Mouse (Mus musculus) liver, embryonic 13.5 days (tissue): ENCODE data around the gene Ice1. TPM values are rescaled to one million over a fixed set of nuclear protein-coding genes. Genes with fewer than 3 reads are reported as not detected.
A peak's percentile ranks its signal among the peaks of the same experiment; 100 is the strongest.

ENCODE experiments used
- ATAC-seq: fragments of 200-750 bp; cut with Nextera tagmentation; 2 replicates; pipeline ENCODE4 v1.8.0; 2017; ENCODE audit warnings: low read depth, mild to moderate bottlenecking, moderate number of reproducible peaks, moderate library complexity
- DNase-seq: peaks from one replicate; pipeline ENCODE4 v3.0.0; 2022
- H3K27ac ChIP-seq: fragments of 300-500 bp; sonication (generic); 2 replicates; pipeline ENCODE4 v1.5.1; 2015; ENCODE audit warnings: moderate library complexity, mild to moderate bottlenecking, inconsistent platforms
- H3K27me3 ChIP-seq: fragments of 300-500 bp; sonication (generic); 2 replicates; pipeline ENCODE4 v1.6.1; 2015; ENCODE audit warnings: mild to moderate bottlenecking, inconsistent platforms
- H3K36me3 ChIP-seq: fragments of 300-500 bp; sonication (generic); 2 replicates; pipeline ENCODE4 v1.6.1; 2015; ENCODE audit warnings: mild to moderate bottlenecking, inconsistent platforms
- H3K4me1 ChIP-seq: fragments of 300-500 bp; sonication (generic); replicated peaks from 2 replicates; pipeline ENCODE4 v1.6.1; 2015; ENCODE audit warnings: inconsistent platforms
- H3K4me2 ChIP-seq: fragments of 300-500 bp; sonication (generic); 2 replicates; pipeline ENCODE4 v1.6.1; 2015; ENCODE audit warnings: inconsistent platforms, mild to moderate bottlenecking, moderate library complexity
- H3K4me3 ChIP-seq: fragments of 300-500 bp; sonication (generic); replicated peaks from 2 replicates; pipeline ENCODE4 v1.5.1; 2015; ENCODE audit warnings: mild to moderate bottlenecking, inconsistent platforms
- H3K9ac ChIP-seq: fragments of 300-500 bp; sonication (generic); 2 replicates; pipeline ENCODE4 v1.6.1; 2015; ENCODE audit warnings: mild to moderate bottlenecking, inconsistent platforms
- H3K9me3 ChIP-seq: fragments of 300-500 bp; sonication (generic); replicated peaks from 2 replicates; pipeline ENCODE4 v1.6.1; 2016; ENCODE audit warnings: inconsistent platforms
- WGBS: fragments of 180-500 bp; shearing (Covaris S2); methylation state at CpG from one replicate; pipeline ENCODE4 v1.1.7; 2015; ENCODE audit not compliant: insufficient replicate concordance; 5-methylcytosine and 5-hydroxymethylcytosine counted together
- polyA plus RNA-seq: library from polyadenylated mRNA; unstranded; fragments of >200 nt; fragmentation: Nextera tagmentation; extraction: Ambion mirVana; gene quantifications from 2 replicates; pipeline ENCODE4 v1.2.1, GENCODE M21; 2015

Gene Ice1
- polyA plus RNA-seq, 1 experiment from 2014 or later, result 4.9 TPM

GRCm38 (mm10) chr13:70656329-70656728 is 18.9 kb upstream of the Ice1 start:
- H3K4me3 ChIP-seq, result no peak overlapping the region
- H3K9ac ChIP-seq, result no peak overlapping the region
- no peaks in the 10 kb centered on the region for H3K36me3 ChIP-seq
- DNase-seq (no peak), ATAC-seq (no peak)
- no peak overlapping the region for H3K4me2 ChIP-seq
- no peaks in the 10 kb centered on the region for H3K27me3 ChIP-seq
- no peak overlapping the region for H3K27ac ChIP-seq
- 70% methylated on average over 8 of the region's 8 CpGs for WGBS
- no peaks in the 10 kb centered on the region for H3K9me3 ChIP-seq
- no peaks in the 10 kb centered on the region for H3K4me1 ChIP-seq

- no peak overlapping the region for H3K4me3 ChIP-seq
- WGBS, result 71% methylated on average over 12 of the region's 12 CpGs
- no peaks in the 10 kb centered on the region for H3K27me3 ChIP-seq
- no peak overlapping the region for H3K27ac ChIP-seq
- H3K9me3 ChIP-seq, result no peaks in the 10 kb centered on the region
- H3K4me2 ChIP-seq, result no peak overlapping the region
- H3K9ac ChIP-seq, result no peak overlapping the region
- H3K36me3 ChIP-seq, result no peaks in the 10 kb centered on the region
- ATAC-seq (no peak), DNase-seq (no peak)
- no peaks in the 10 kb centered on the region for H3K4me1 ChIP-seq
Measured at GRCm38 (mm10) chr13:70655570-70655969, 18.1 kb upstream of the Ice1 start.

- Histone ChIP-seq H3K27me3 (no peaks in the 10 kb centered on the region), H3K9ac (no peak overlapping the region), H3K36me3 (no peaks in the 10 kb centered on the region), H3K9me3 (no peaks in the 10 kb centered on the region), H3K27ac (0 out of 2 replicates have a peak overlapping the region, but pooled peaks have one; percentile 5), H3K4me3 (no peak overlapping the region), H3K4me2 (no peak overlapping the region), H3K4me1 (no peaks in the 10 kb centered on the region)
- no peak for ATAC-seq
- DNase-seq, result no peak
- WGBS, result 24% methylated on average over 5 of the region's 5 CpGs
Measured at GRCm38 (mm10) chr13:70654091-70654770, 16.8 kb upstream of the Ice1 start.

- no peak for ATAC-seq
Measured at GRCm38 (mm10) chr13:70653457-70653856, 16.0 kb upstream of the Ice1 start.

GRCm38 (mm10) chr13:70650011-70650436 is 12.6 kb upstream of the Ice1 start:
- H3K4me3 ChIP-seq, result no peak overlapping the region
- H3K9ac ChIP-seq, result no peak overlapping the region
- 24% methylated on average over 3 of the region's 3 CpGs for WGBS
- H3K9me3 ChIP-seq, result no peaks in the 10 kb centered on the region
- no peaks in the 10 kb centered on the region for H3K27me3 ChIP-seq
- no peak for DNase-seq
- no peak overlapping the region for H3K27ac ChIP-seq
- H3K4me1 ChIP-seq, result no peaks in the 10 kb centered on the region
- H3K4me2 ChIP-seq, result no peak overlapping the region
- ATAC-seq, result peak; percentile 63; the same call in 1 of the 2 replicates
- no peaks in the 10 kb centered on the region for H3K36me3 ChIP-seq

More at GRCm38 (mm10) chr13:70653457-70653856, 16.0 kb upstream of the Ice1 start:
- Histone ChIP-seq H3K36me3 (no peaks in the 10 kb centered on the region), H3K27ac (no peak overlapping the region), H3K4me1 (no peaks in the 10 kb centered on the region), H3K4me3 (no peak overlapping the region), H3K9me3 (no peaks in the 10 kb centered on the region), H3K9ac (no peak overlapping the region), H3K27me3 (no peaks in the 10 kb centered on the region), H3K4me2 (no peak overlapping the region)
- DNase-seq, result no peak
- WGBS, result 23% methylated on average over 2 of the region's 2 CpGs

- ATAC-seq (no peak), DNase-seq (no peak)
- no peaks in the 10 kb centered on the region for H3K4me1 ChIP-seq
- no peak overlapping the region for H3K9ac ChIP-seq
- H3K27me3 ChIP-seq, result no peaks in the 10 kb centered on the region
- H3K9me3 ChIP-seq, result no peaks in the 10 kb centered on the region
- no peak overlapping the region for H3K27ac ChIP-seq
- H3K4me2 ChIP-seq, result no peak overlapping the region
- no peaks in the 10 kb centered on the region for H3K36me3 ChIP-seq
- 62% methylated on average over 10 of the region's 10 CpGs for WGBS
- H3K4me3 ChIP-seq, result no peak overlapping the region
Measured at GRCm38 (mm10) chr13:70645968-70646505, 8.6 kb upstream of the Ice1 start.

GRCm38 (mm10) chr13:70644083-70644462 is 6.6 kb upstream of the Ice1 start:
- Histone ChIP-seq H3K4me1 (no peaks in the 10 kb centered on the region), H3K36me3 (no peaks in the 10 kb centered on the region), H3K9ac (no peak overlapping the region), H3K4me2 (no peak overlapping the region), H3K27me3 (no peaks in the 10 kb centered on the region), H3K27ac (no peak overlapping the region), H3K9me3 (no peaks in the 10 kb centered on the region), H3K4me3 (no peak overlapping the region)
- no peak for DNase-seq
- no peak for ATAC-seq
- 39% methylated on average over 3 of the region's 3 CpGs for WGBS

GRCm38 (mm10) chr13:70643408-70644082 is 6.1 kb upstream of the Ice1 start:
- Histone ChIP-seq H3K4me1 (peaks cover 3% of the 10 kb centered on the region), H3K4me2 (no peak overlapping the region), H3K9me3 (no peaks in the 10 kb centered on the region), H3K27me3 (no peaks in the 10 kb centered on the region), H3K27ac (no peak overlapping the region), H3K4me3 (no peak overlapping the region), H3K36me3 (no peaks in the 10 kb centered on the region), H3K9ac (no peak overlapping the region)
- no peak for ATAC-seq
- 18% methylated on average over 10 of the region's 10 CpGs for WGBS
- peak; percentile 22 for DNase-seq

- no peak overlapping the region for H3K4me3 ChIP-seq
- H3K9ac ChIP-seq, result no peak overlapping the region
- 44% methylated on average over 4 of the region's 4 CpGs for WGBS
- H3K27me3 ChIP-seq, result no peaks in the 10 kb centered on the region
- H3K4me2 ChIP-seq, result no peak overlapping the region
- no peaks in the 10 kb centered on the region for H3K36me3 ChIP-seq
- peaks cover 7% of the 10 kb centered on the region for H3K4me1 ChIP-seq
- H3K9me3 ChIP-seq, result no peaks in the 10 kb centered on the region
- DNase-seq, result no peak
- ATAC-seq, result no peak
- no peak overlapping the region for H3K27ac ChIP-seq
Measured at GRCm38 (mm10) chr13:70641941-70642340, 4.5 kb upstream of the Ice1 start.

- Histone ChIP-seq H3K27me3 (no peaks in the 10 kb centered on the region), H3K36me3 (no peaks in the 10 kb centered on the region), H3K4me1 (peaks cover 13% of the 10 kb centered on the region), H3K9me3 (no peaks in the 10 kb centered on the region), H3K4me2 (no peak overlapping the region), H3K9ac (no peak overlapping the region), H3K27ac (no peak overlapping the region), H3K4me3 (no peak overlapping the region)
- DNase-seq (no peak), ATAC-seq (no peak)
- WGBS, result 54% methylated on average over 5 of the region's 5 CpGs
Measured at GRCm38 (mm10) chr13:70641381-70641780, 3.9 kb upstream of the Ice1 start.

- H3K36me3 ChIP-seq, result no peaks in the 10 kb centered on the region
- H3K4me2 ChIP-seq, result no peak overlapping the region
- ATAC-seq (no peak), DNase-seq (no peak)
- 46% methylated on average over 3 of the region's 3 CpGs for WGBS
- no peak overlapping the region for H3K27ac ChIP-seq
- H3K4me3 ChIP-seq, result no peak overlapping the region
- H3K9ac ChIP-seq, result no peak overlapping the region
- no peaks in the 10 kb centered on the region for H3K9me3 ChIP-seq
- peaks cover 30% of the 10 kb centered on the region for H3K4me1 ChIP-seq
- H3K27me3 ChIP-seq, result no peaks in the 10 kb centered on the region
Measured at GRCm38 (mm10) chr13:70639639-70640038, 2.2 kb upstream of the Ice1 start.
